Mouse (Mus musculus) midbrain, embryonic 13.5 days (tissue): Measurements from ENCODE around the gene Txndc11. TPM values are rescaled to one million over a fixed set of nuclear protein-coding genes. Genes with fewer than 3 reads are reported as not detected.
A peak's percentile ranks its signal among the peaks of the same experiment; 100 is the strongest.
"Not testable (repeated sequence)": the region's sequence is repeated elsewhere in the genome, so short reads cannot be mapped to it uniquely, and the experiment has no call there.

Experiments
- ATAC-seq: fragments of 200-750 bp; cut with Nextera tagmentation; 2 replicates; pipeline ENCODE4 v1.8.0; 2017; ENCODE audit warnings: mild to moderate bottlenecking, moderate TSS enrichment, moderate library complexity
- H3K27ac ChIP-seq: fragments of 300-500 bp; sonication (generic); 2 replicates; pipeline ENCODE4 v1.5.1; 2015; ENCODE audit warnings: inconsistent platforms, mild to moderate bottlenecking, moderate library complexity
- H3K27me3 ChIP-seq: fragments of 300-500 bp; sonication (generic); 2 replicates; pipeline ENCODE4 v1.6.1; 2015; ENCODE audit warnings: mild to moderate bottlenecking, inconsistent platforms
- H3K36me3 ChIP-seq: fragments of 300-500 bp; sonication (generic); 2 replicates; pipeline ENCODE4 v1.6.1; 2015; ENCODE audit warnings: mild to moderate bottlenecking, inconsistent platforms
- H3K4me1 ChIP-seq: fragments of 300-500 bp; sonication (generic); replicated peaks from 2 replicates; pipeline ENCODE4 v1.6.1; 2015; ENCODE audit warnings: inconsistent platforms
- H3K4me2 ChIP-seq: fragments of 300-500 bp; sonication (generic); replicated peaks from 2 replicates; pipeline ENCODE4 v1.6.1; 2015; ENCODE audit warnings: moderate library complexity, mild to moderate bottlenecking, inconsistent platforms
- H3K4me3 ChIP-seq: fragments of 300-500 bp; sonication (generic); replicated peaks from 2 replicates; pipeline ENCODE4 v1.5.1; 2015; ENCODE audit warnings: mild to moderate bottlenecking, inconsistent platforms
- H3K9ac ChIP-seq: fragments of 300-500 bp; sonication (generic); replicated peaks from 2 replicates; pipeline ENCODE4 v1.6.1; 2015; ENCODE audit warnings: mild to moderate bottlenecking, inconsistent platforms
- H3K9me3 ChIP-seq: fragments of 300-500 bp; sonication (generic); 2 replicates; pipeline ENCODE4 v1.6.1; 2016; ENCODE audit warnings: mild to moderate bottlenecking, inconsistent platforms
- WGBS: fragments of 180-500 bp; shearing (Covaris S2); methylation state at CpG from one replicate; pipeline ENCODE4 v1.1.7; 2015; 5-methylcytosine and 5-hydroxymethylcytosine counted together
- polyA plus RNA-seq: library from polyadenylated mRNA; unstranded; fragments of >200 nt; fragmentation: Nextera tagmentation; extraction: Ambion mirVana; gene quantifications from 2 replicates; pipeline ENCODE4 v1.2.1, GENCODE M21; 2015

Txndc11 gene
- 27.5 and 30.0 TPM in 2 replicates for polyA plus RNA-seq

DNA sequence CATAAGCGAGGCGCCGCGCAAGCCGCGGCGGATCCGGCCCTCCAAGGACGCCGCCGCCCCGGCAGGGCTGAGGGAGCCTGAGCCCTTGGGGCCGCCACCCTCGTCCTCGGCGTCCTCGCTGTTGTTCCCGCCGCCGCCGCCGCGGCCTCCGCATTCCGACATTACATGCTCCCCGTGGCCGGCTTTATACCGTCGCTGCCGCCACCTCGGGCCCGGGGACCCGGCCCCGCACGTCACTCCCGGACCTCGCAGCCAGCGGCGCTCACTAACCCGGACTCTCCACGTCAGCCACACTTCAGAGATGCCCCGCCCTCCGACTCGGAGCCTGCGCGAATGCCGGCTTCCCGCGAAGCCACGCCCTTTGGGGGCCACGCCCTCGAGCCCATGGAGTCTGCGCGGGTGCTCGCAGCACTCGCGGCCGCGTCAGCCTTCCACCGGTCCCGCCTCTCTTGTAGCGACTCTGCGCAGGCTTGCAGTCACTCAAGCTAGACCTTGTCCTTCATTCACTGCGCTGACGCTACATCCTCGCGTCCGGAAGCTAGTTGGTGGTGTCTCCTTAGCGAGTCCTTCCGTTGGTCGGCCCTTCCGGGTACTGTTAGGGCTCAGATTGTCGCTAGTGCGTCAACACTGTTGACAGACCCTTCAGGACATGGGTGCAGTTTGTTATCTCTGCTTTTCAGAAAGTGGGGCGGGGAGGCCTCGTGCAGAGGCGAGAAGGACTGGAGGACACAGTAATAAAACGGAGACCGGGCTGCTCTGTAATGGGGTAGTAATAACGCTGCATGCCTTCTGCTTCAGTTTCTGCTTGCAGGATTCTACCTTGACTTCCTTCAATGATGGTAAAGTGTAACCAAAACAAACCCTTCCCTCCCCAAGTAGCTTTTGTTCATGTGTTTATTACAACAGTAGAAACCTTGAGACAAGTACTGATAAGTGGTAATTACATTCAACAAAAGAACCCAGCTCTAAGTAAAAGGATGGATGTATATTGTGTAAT, at the start of gene Txndc11:
TSS of gene Txndc11 (minus strand) at position 303 of the 997 bp plus-strand sequence.
- Histone ChIP-seq H3K36me3 (peaks cover 26% of the 10 kb centered on the region), H3K4me2 (peak within 1 kb of the TSS; percentile 73), H3K27me3 (no peaks in the 10 kb centered on the region), H3K9me3 (no peaks in the 10 kb centered on the region), H3K4me1 (peaks cover 29% of the 10 kb centered on the region), H3K9ac (peak within 1 kb of the TSS; percentile 86), H3K4me3 (peak within 1 kb of the TSS; percentile 78), H3K27ac (peak within 1 kb of the TSS; percentile 91)
- WGBS: under 1% methylated on average over 76 of the region's 80 CpGs
- ATAC-seq: peak; percentile 99

- H3K4me2 ChIP-seq: no peak overlapping the region
- no peak for ATAC-seq
- H3K4me3 ChIP-seq: no peak overlapping the region
- peaks cover 8% of the 10 kb centered on the region for H3K27me3 ChIP-seq
- 78% methylated on average over 2 of the region's 2 CpGs for WGBS
- H3K36me3 ChIP-seq: no peaks in the 10 kb centered on the region
- peaks cover 23% of the 10 kb centered on the region for H3K4me1 ChIP-seq
- H3K9me3 ChIP-seq: no peaks in the 10 kb centered on the region
- no peak overlapping the region for H3K27ac ChIP-seq
- H3K9ac ChIP-seq: no peak overlapping the region
Observed at GRCm38 (mm10) chr16:11177404-11177803, 43.0 kb upstream of the Txndc11 start.

DNA sequence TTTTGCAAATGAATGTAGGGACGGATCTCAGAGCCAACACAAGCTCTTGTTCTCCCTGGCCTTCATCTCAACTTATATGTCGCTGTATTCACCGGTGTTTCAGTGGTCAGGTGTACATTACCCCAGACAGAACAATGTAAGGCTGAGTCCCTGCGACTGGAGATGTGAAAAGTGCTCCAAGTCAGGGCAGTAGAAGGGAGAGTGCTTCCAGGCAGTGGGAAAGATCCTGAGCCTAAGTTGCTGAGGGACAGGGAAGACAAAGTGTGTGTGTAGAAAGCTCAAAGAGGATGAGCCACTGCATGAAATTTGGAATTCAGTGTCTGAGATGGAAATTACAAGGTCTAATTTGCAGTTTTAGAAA, 42.4 kb upstream of the Txndc11 start:
- ATAC-seq: 0 out of 2 replicates have a peak, but pooled peaks have one; percentile 1
- Histone ChIP-seq H3K4me1 (peaks cover 23% of the 10 kb centered on the region), H3K27me3 (peaks cover 8% of the 10 kb centered on the region), H3K9ac (peak overlapping the region; percentile 88), H3K36me3 (no peaks in the 10 kb centered on the region), H3K9me3 (no peaks in the 10 kb centered on the region), H3K4me2 (peak overlapping the region; percentile 91), H3K27ac (no peak overlapping the region), H3K4me3 (peak overlapping the region; percentile 88)
- 4% methylated on average over 4 of the region's 4 CpGs for WGBS

DNA sequence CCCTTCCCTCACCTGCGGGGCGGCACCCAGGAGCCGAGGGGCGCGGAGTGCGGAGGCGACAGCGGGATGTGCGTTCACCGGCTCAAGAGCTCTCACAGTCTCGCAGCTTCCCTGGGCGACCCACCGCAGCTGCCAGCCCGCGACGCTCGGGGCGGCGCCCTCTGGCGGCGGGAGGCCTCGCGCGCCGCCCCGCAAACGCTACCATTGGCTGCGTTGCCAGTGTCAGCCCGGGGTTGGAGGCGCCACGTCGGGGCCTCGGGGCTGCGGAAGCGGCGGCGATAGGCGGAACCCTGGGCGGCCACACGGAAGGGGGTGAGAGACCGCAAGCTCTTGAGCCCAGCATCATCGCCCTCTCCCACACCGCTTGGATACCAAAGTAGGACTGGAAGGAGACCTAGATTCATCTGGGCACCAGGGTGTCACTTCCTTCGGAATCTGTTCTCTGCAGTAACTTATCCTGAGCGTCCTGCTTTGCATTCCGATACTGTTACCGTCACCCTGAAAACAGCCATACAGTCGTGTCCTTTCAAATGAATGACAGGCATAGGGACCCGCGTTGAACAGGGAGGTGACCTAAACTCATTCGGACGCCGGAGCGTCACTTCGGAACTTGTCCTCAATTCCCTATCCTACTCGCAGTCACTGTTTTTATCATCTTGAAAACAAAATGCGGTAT, 41.9 kb upstream of the Txndc11 start, which contains the start of gene Zc3h7a:
TSS of gene Zc3h7a (minus strand) at position 186 of the 676 bp plus-strand sequence.
- H3K27ac ChIP-seq: peak within 1 kb of the TSS; percentile 89
- peaks cover 23% of the 10 kb centered on the region for H3K4me1 ChIP-seq
- H3K27me3 ChIP-seq: peaks cover 8% of the 10 kb centered on the region
- no peaks in the 10 kb centered on the region for H3K9me3 ChIP-seq
- under 1% methylated on average over 48 of the region's 57 CpGs for WGBS
- H3K9ac ChIP-seq: peak within 1 kb of the TSS; percentile 88
- peak; percentile 96 for ATAC-seq
- peak within 1 kb of the TSS; percentile 91 for H3K4me2 ChIP-seq
- H3K4me3 ChIP-seq: peak within 1 kb of the TSS; percentile 88
- H3K36me3 ChIP-seq: no peaks in the 10 kb centered on the region

- H3K4me1 ChIP-seq: peaks cover 23% of the 10 kb centered on the region
- H3K27me3 ChIP-seq: peaks cover 8% of the 10 kb centered on the region
- H3K4me3 ChIP-seq: peak overlapping the region; percentile 88
- H3K9me3 ChIP-seq: no peaks in the 10 kb centered on the region
- H3K9ac ChIP-seq: peak overlapping the region; percentile 88
- H3K4me2 ChIP-seq: peak overlapping the region; percentile 91
- peak; percentile 76 for ATAC-seq
- peak overlapping the region; percentile 89 for H3K27ac ChIP-seq
- no peaks in the 10 kb centered on the region for H3K36me3 ChIP-seq
- WGBS: under 1% methylated on average over 72 of the region's 72 CpGs
Observed at GRCm38 (mm10) chr16:11175489-11176207, 41.2 kb upstream of the Txndc11 start.

GRCm38 (mm10) chr16:11175100-11175488, 40.6 kb upstream of the Txndc11 start:
- Histone ChIP-seq H3K9me3 (no peaks in the 10 kb centered on the region), H3K27ac (peak overlapping the region; percentile 89), H3K4me1 (peaks cover 23% of the 10 kb centered on the region), H3K27me3 (peaks cover 8% of the 10 kb centered on the region), H3K36me3 (no peaks in the 10 kb centered on the region), H3K4me3 (peak overlapping the region; percentile 88), H3K4me2 (peak overlapping the region; percentile 91), H3K9ac (peak overlapping the region; percentile 88)
- 15% methylated on average over 9 of the region's 9 CpGs for WGBS
- no peak for ATAC-seq

DNA sequence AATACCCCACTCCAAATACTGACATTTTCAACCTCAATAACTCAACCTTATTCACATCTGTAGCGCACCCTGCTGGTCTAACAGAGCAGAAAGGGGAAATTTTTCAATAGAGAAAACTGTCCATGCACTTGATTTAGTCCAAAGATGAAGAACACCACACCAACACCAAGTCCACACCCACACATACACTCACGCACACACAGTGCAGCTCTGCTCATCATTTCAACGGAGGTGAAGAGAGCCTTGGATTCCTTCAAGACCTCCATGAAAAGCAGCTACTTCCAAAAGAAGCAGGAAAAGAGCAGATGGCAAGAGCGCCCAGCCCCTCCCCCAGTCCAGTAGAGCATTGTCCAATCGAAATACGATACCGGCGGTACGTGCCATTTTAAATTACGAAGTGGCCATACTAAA, 40.2 kb upstream of the Txndc11 start:
- no peaks in the 10 kb centered on the region for H3K9me3 ChIP-seq
- ATAC-seq: no peak
- 8% methylated on average over 10 of the region's 10 CpGs for WGBS
- H3K9ac ChIP-seq: peak overlapping the region; percentile 88; the same call in 1 of the 2 replicates
- H3K36me3 ChIP-seq: no peaks in the 10 kb centered on the region
- peak overlapping the region; percentile 88 for H3K4me3 ChIP-seq
- peaks cover 23% of the 10 kb centered on the region for H3K4me1 ChIP-seq
- peak overlapping the region; percentile 91 for H3K4me2 ChIP-seq
- H3K27me3 ChIP-seq: peaks cover 8% of the 10 kb centered on the region
- H3K27ac ChIP-seq: no peak overlapping the region

DNA sequence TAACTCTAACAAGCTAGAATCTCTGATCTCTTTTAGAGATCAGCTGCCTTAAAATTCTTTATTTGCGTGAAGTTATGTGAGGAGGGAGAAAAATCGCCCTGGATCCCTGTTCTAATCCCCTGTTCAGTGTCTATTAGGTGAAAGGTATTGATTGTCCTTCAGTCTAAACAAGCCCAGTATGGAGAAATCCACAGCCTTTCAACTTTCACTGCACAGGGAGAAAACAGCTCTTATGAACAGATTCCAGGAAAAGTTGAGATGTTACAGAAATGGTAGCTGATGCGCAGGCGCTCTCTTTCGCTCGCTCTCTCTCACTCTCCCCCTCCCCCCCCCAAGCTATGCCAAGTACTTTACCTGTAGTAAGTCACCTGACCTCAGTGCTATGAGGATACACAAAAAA, 37.2 kb upstream of the Txndc11 start:
- 91% methylated on average over 6 of the region's 6 CpGs for WGBS
- no peaks in the 10 kb centered on the region for H3K27me3 ChIP-seq
- H3K4me3 ChIP-seq: no peak overlapping the region
- H3K4me2 ChIP-seq: no peak overlapping the region
- H3K27ac ChIP-seq: no peak overlapping the region
- no peaks in the 10 kb centered on the region for H3K36me3 ChIP-seq
- H3K9ac ChIP-seq: no peak overlapping the region
- peaks cover 18% of the 10 kb centered on the region for H3K4me1 ChIP-seq
- H3K9me3 ChIP-seq: no peaks in the 10 kb centered on the region
- ATAC-seq: no peak

- Histone ChIP-seq H3K4me3 (no peak overlapping the region), H3K4me1 (no peaks in the 10 kb centered on the region), H3K27me3 (no peaks in the 10 kb centered on the region), H3K9me3 (no peaks in the 10 kb centered on the region), H3K9ac (no peak overlapping the region), H3K36me3 (peaks cover 18% of the 10 kb centered on the region), H3K4me2 (no peak overlapping the region), H3K27ac (no peak overlapping the region)
- ATAC-seq: no peak
- WGBS: 91% methylated on average over 2 of the region's 2 CpGs
Observed at GRCm38 (mm10) chr16:11166431-11166830, 32.0 kb upstream of the Txndc11 start.

GRCm38 (mm10) chr16:11164695-11165255, 30.3 kb upstream of the Txndc11 start:
- no peak overlapping the region for H3K4me2 ChIP-seq
- no peak for ATAC-seq
- no peaks in the 10 kb centered on the region for H3K9me3 ChIP-seq
- peaks cover 24% of the 10 kb centered on the region for H3K36me3 ChIP-seq
- 88% methylated on average over 3 of the region's 3 CpGs for WGBS
- no peak overlapping the region for H3K9ac ChIP-seq
- no peak overlapping the region for H3K27ac ChIP-seq
- H3K4me1 ChIP-seq: no peaks in the 10 kb centered on the region
- H3K4me3 ChIP-seq: no peak overlapping the region
- no peaks in the 10 kb centered on the region for H3K27me3 ChIP-seq

DNA sequence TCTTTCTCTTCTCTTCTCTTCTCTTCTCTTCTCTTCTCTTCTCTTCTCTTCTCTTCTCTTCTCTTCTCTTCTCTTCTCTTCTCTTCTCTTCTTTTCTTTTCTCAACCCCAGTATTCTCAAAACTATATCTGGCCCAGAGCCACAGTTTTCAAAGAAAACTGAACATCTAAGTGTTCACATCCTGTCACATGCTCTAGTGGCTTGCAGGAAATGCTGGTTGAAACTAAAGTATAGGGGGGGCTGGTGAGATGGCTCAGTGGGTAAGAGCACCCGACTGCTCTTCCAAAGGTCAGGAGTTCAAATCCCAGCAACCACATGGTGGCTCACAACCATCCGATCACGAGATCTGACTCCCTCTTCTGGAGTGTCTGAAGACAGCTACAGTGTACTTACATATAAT, 23.3 kb upstream of the Txndc11 start:
- not testable (repeated sequence) for H3K9ac ChIP-seq, H3K4me1 ChIP-seq, H3K4me3 ChIP-seq, H3K27me3 ChIP-seq, H3K27ac ChIP-seq, H3K4me2 ChIP-seq, ATAC-seq, H3K9me3 ChIP-seq
- peaks cover 70% of the 10 kb centered on the region for H3K36me3 ChIP-seq
- whole genome bisulfite sequencing: 93% methylated on average over 2 of the region's 3 CpGs
